Mouse (Mus musculus) kidney, adult 2 months (tissue): ENCODE results near the gene Casq1.

ENCODE experiments used
- CTCF ChIP-seq: fragments of 200-500 bp; conservative IDR thresholded peaks from 2 replicates; pipeline ENCODE4 v1.5.1; 2011; ENCODE audit warnings: low read depth, mild to moderate bottlenecking, control low read depth, low read length, moderate library complexity, mixed read lengths; ENCODE audit not compliant: insufficient read depth, insufficient read length
- POLR2A ChIP-seq: fragments of 200-500 bp; IDR thresholded peaks from one replicate; pipeline ENCODE4 v1.6.1; 2011; ENCODE audit warnings: low read depth, low read length, control low read depth

- TF ChIP-seq POLR2A = no peak
- no peak for TF ChIP-seq CTCF
These were observed 19.5 kb downstream of the Casq1 start for GRCm38 (mm10) chr1:172200161-172200560.
